Mouse (Mus musculus) liver, embryonic 14.5 days (tissue): Measurements from ENCODE around the gene Dars. TPM values are rescaled to one million over a fixed set of nuclear protein-coding genes. Genes with fewer than 3 reads are reported as not detected.
"Not testable (repeated sequence)": the region's sequence is repeated elsewhere in the genome, so short reads cannot be mapped to it uniquely, and the experiment has no call there.

Experiments
- ATAC-seq: fragments of 200-750 bp; cut with Nextera tagmentation; 2 replicates; pipeline ENCODE4 v1.8.0; 2017; ENCODE audit warnings: moderate number of reproducible peaks, mild to moderate bottlenecking, moderate library complexity; ENCODE audit not compliant: insufficient read depth
- DNase-seq, 3 experiments: peaks; one replicate each; pipeline ENCODE4 v3.0.0-alpha.2; 2012 to 2013; ENCODE audit warnings: low read depth in 3 of 3, low spot score in 3 of 3
- H3K27ac ChIP-seq: fragments of 300-500 bp; sonication (generic); 2 replicates; pipeline ENCODE4 v1.5.1; 2014; ENCODE audit warnings: moderate library complexity, mild to moderate bottlenecking, control low read depth, inconsistent platforms
- H3K27me3 ChIP-seq: fragments of 300-500 bp; sonication (generic); 2 replicates; pipeline ENCODE4 v1.6.1; 2014; ENCODE audit warnings: mild to moderate bottlenecking, low read length, moderate library complexity; ENCODE audit not compliant: control insufficient read depth, insufficient read depth
- H3K36me3 ChIP-seq: fragments of 300-500 bp; sonication (generic); replicated peaks from 2 replicates; pipeline ENCODE4 v1.6.1; 2014; ENCODE audit warnings: low read depth; ENCODE audit not compliant: control insufficient read depth, insufficient read depth
- H3K4me1 ChIP-seq, 2 experiments: fragments of 200-500 bp in 1 of 2; fragments of 300-500 bp in 1 of 2; sonication (generic) in 1 of 2; replicated peaks; 2 replicates each; pipeline ENCODE4 v1.6.1; 2012 to 2014; ENCODE audit warnings: antibody characterized with exemption in 1 of 2, inconsistent platforms in 1 of 2, low read length in 1 of 2; ENCODE audit not compliant: control insufficient read depth in 2 of 2, insufficient read depth in 2 of 2
- H3K4me2 ChIP-seq: fragments of 300-500 bp; sonication (generic); 2 replicates; pipeline ENCODE4 v1.6.1; 2014; ENCODE audit warnings: low read depth, mild to moderate bottlenecking, control low read depth, moderate library complexity
- H3K4me3 ChIP-seq, 2 experiments: fragments of 200-500 bp in 1 of 2; fragments of 300-500 bp in 1 of 2; sonication (generic) in 1 of 2; 2 replicates each; pipeline ENCODE4 v1.5.1; 2012 to 2014; ENCODE audit warnings: low read depth in 2 of 2, low read length in 2 of 2, mild to moderate bottlenecking in 2 of 2, control low read depth in 1 of 2, inconsistent platforms in 1 of 2, moderate library complexity in 1 of 2; ENCODE audit not compliant: insufficient read depth in 1 of 2
- H3K9ac ChIP-seq: fragments of 300-500 bp; sonication (generic); replicated peaks from 2 replicates; pipeline ENCODE4 v1.6.1; 2014; ENCODE audit warnings: mild to moderate bottlenecking, control low read depth, moderate library complexity
- H3K9me3 ChIP-seq: fragments of 300-500 bp; sonication (generic); 2 replicates; pipeline ENCODE4 v1.6.1; 2016; ENCODE audit warnings: low read length, mixed read lengths; ENCODE audit not compliant: control insufficient read depth
- CTCF ChIP-seq: IDR thresholded peaks from 2 replicates; pipeline ENCODE4 v1.5.1; 2016; ENCODE audit warnings: antibody characterized with exemption, low read depth, control low read depth
- EP300 ChIP-seq: IDR thresholded peaks from 2 replicates; pipeline ENCODE4 v1.6.1; 2016; ENCODE audit warnings: antibody characterized with exemption, low read depth
- WGBS: fragments of 180-500 bp; shearing (Covaris S2); extraction: QIAGEN DNeasy Blood & Tissue Kit; methylation state at CpG from one replicate; pipeline ENCODE4 v1.1.7; 2014; ENCODE audit not compliant: insufficient replicate concordance; 5-methylcytosine and 5-hydroxymethylcytosine counted together
- polyA plus RNA-seq, 2 experiments: library from polyadenylated mRNA; depleted of rRNA in 1 of 2; stranded (reverse) in 1 of 2; unstranded in 1 of 2; fragments of >200 nt; fragmentation: Nextera tagmentation in 1 of 2; extraction: Ambion mirVana in 1 of 2; gene quantifications; 2 replicates each; pipeline versions ENCODE4 v1.2.1 to v1.2.3; 2012 to 2014

Gene Dars
- polyA plus RNA-seq, 2 experiments = 34.8 to 62.8 TPM

DNA sequence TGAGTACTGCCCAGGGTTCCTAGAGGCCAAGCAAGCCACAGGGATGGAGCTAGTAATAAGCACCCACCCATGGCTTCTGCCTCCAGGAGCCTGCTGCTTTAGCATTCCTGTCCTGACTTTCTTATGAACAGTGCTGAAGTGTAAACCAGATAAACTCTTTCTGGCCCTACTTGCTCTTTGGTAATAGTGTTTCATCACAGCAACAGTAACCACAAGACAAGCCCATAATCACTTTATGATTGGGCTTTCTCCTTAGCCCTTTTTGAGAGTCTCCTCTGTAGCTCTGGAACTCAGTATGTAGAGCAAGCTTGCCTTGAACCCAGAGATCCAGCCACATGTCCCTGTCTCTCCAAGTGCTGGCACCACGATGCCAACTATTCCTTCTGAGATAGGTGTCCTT, 86.9 kb downstream of the Dars start:
- H3K4me2 ChIP-seq = no peak overlapping the region
- no peak overlapping the region for H3K4me3 ChIP-seq
- peaks cover 0 to 6% of the 10 kb centered on the region in 2 experiments; a peak in 2 of 4 replicates for H3K4me1 ChIP-seq
- TF ChIP-seq EP300 (no peak), CTCF (no peak)
- H3K27ac ChIP-seq = no peak overlapping the region
- no peaks in the 10 kb centered on the region for H3K27me3 ChIP-seq
- H3K36me3 ChIP-seq = peaks cover 70% of the 10 kb centered on the region
- 76% methylated on average over 1 of the region's 1 CpGs for WGBS
- H3K9ac ChIP-seq = no peak overlapping the region
- ATAC-seq (no peak), DNase-seq (no peak)
- no peaks in the 10 kb centered on the region for H3K9me3 ChIP-seq

DNA sequence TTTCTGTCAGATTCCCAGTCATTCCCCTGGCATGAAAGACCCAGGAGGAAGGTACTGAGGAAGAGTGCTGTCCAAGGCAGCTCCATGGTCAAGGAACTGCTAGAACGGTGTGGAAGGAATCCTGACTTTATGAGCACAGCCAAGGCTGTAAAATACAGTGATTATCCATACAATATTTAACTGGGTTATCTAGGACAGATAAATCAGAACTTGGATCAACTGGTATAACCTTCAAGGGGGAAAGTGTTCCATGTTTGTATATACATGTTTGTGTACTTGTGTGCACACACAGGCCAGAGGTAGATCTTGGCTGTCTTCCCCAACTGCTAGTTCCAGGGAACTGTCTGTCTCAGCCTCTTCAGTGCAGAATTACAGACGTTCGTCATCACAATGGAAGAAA, 89.0 kb downstream of the Dars start, which contains the start of gene Lct:
TSS of gene Lct (minus strand) at position 101 of the 400 bp plus-strand sequence.
- no peak within 1 kb of the TSS for H3K9ac ChIP-seq
- H3K4me2 ChIP-seq = no peak within 1 kb of the TSS
- no peak within 1 kb of the TSS for H3K4me3 ChIP-seq
- ATAC-seq (no peak), DNase-seq (no peak)
- WGBS = 78% methylated on average over 3 of the region's 3 CpGs
- H3K36me3 ChIP-seq = peaks cover 49% of the 10 kb centered on the region
- no peak within 1 kb of the TSS for H3K27ac ChIP-seq
- no peaks in the 10 kb centered on the region for H3K9me3 ChIP-seq
- H3K27me3 ChIP-seq = no peaks in the 10 kb centered on the region
- H3K4me1 ChIP-seq = peaks cover 0 to 13% of the 10 kb centered on the region in 2 experiments; a peak in 3 of 4 replicates
- TF ChIP-seq CTCF = no peak
- no peak for TF ChIP-seq EP300

DNA sequence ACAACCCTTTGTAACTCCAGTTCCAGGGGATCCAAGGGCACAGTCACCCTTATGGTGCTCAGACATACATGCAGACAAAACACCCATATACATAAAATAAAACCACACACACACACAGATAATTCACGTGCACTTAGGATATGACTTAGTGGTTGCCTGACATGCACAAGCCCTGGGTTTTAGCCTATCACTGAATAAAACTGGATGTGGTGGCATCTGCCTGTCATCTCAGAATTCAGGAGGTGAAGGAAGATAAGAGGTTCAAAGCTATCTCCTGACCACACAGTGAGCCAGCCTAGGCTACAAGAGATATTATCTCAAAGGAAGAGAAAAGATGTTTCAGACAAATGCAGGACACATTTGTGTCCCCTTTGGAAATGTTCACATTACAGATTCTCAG, 90.0 kb downstream of the Dars start:
- Histone ChIP-seq H3K9me3 (no peaks in the 10 kb centered on the region), H3K27me3 (no peaks in the 10 kb centered on the region), H3K4me1 (peaks cover 0 to 15% of the 10 kb centered on the region in 2 experiments; a peak in 3 of 4 replicates), H3K9ac (no peak overlapping the region), H3K4me2 (no peak overlapping the region), H3K4me3 (no peak overlapping the region), H3K36me3 (peaks cover 38% of the 10 kb centered on the region), H3K27ac (no peak overlapping the region)
- TF ChIP-seq CTCF = no peak
- peak; percentile 55; the same call in 1 of the 2 replicates for TF ChIP-seq EP300
- ATAC-seq = peak; percentile 62
- DNase-seq = no peak
- 10% methylated on average over 1 of the region's 1 CpGs for WGBS

DNA sequence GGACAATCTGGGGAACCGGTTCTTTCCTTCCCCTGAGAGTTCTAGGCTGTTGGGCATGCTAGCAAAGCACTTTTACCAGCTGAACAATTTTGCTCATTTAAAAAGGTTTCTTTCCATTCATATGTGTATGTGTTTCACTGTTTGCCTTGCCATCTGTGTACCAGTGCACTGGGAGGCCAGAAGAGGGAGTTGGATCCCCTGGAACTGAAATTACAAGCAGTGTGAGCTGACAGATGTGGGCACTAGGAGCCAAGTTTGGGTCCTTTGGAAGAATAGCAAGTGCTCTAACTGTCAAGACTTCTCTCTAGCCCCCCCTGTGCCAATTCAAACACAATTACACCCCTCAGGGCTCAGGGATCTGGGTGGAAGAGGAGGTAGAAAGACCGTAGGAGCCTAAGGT, 92.4 kb downstream of the Dars start:
- no peak overlapping the region for H3K4me3 ChIP-seq
- ATAC-seq (no peak), DNase-seq (no peak)
- no peaks in the 10 kb centered on the region for H3K27me3 ChIP-seq
- TF ChIP-seq CTCF = no peak
- no peak for TF ChIP-seq EP300
- peaks cover 14% of the 10 kb centered on the region for H3K36me3 ChIP-seq
- H3K4me2 ChIP-seq = no peak overlapping the region
- no peak overlapping the region for H3K27ac ChIP-seq
- no peaks in the 10 kb centered on the region for H3K9me3 ChIP-seq
- WGBS = 85% methylated on average over 2 of the region's 2 CpGs
- H3K9ac ChIP-seq = no peak overlapping the region
- peaks cover 0 to 15% of the 10 kb centered on the region in 2 experiments; a peak in 3 of 4 replicates for H3K4me1 ChIP-seq

DNA sequence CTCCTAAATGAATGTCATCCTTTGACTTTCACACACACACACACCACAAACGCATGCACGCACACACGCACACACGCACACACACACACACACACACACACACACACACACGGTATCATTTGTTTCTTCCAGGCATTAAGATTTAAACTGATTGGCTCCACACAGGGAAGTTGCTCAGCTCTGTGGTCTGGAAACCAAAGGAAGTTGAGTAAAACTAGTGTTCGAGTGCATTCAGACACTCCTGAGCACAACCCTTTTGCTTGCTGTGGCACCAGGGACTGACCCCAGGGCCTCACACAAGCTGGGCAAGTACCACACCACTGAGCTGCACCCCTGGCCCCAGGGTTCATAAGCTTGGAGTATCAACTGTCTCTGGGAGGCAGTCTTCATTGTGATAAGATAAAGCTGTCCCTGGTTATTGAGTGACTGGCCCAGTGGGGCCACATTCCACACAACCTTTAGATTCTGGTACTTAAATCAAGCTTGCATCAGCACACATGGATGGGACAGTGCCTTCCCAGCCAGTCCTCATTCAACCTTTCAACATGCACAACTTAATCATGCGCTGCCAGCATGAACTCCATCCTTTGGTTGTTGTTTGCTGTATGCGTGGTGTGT, 94.0 kb downstream of the Dars start:
- Histone ChIP-seq H3K4me1 (peaks cover 0 to 15% of the 10 kb centered on the region in 2 experiments; a peak in 3 of 4 replicates), H3K4me3 (no peak overlapping the region), H3K9ac (no peak overlapping the region), H3K4me2 (no peak overlapping the region), H3K27me3 (no peaks in the 10 kb centered on the region), H3K36me3 (peaks cover 10% of the 10 kb centered on the region), H3K27ac (no peak overlapping the region), H3K9me3 (no peaks in the 10 kb centered on the region)
- ATAC-seq (peak; percentile 35; the same call in 1 of the 2 replicates), DNase-seq (no peak)
- TF ChIP-seq EP300 (no peak), CTCF (no peak)
- 56% methylated on average over 8 of the region's 8 CpGs for WGBS

DNA sequence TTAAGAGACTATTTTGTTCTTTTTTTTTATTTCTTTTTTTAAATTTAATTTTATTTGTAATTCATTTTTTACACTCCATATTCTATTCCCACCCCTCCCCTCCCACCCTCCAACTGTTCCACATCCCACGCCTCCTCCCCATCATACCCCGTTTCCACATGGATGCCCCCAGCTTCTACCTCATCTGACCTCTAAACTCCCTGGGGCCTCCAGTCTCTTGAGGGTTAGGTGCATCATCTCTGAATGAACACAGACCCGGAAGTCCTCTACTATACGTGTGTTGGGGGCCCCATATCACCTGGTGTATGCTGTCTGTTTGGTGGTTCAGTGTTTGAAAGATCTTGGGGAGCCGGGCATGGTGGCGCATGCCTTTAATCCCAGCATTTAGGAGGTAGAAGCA, 97.9 kb downstream of the Dars start:
- H3K4me1 ChIP-seq, H3K9ac ChIP-seq, H3K27ac ChIP-seq, H3K36me3 ChIP-seq, H3K27me3 ChIP-seq, DNase-seq, ATAC-seq, H3K9me3 ChIP-seq, H3K4me2 ChIP-seq, H3K4me3 ChIP-seq: not testable (repeated sequence)
- 80% methylated on average over 6 of the region's 6 CpGs for WGBS
